Mouse (Mus musculus) CD8-positive naive resting alpha-beta T cell, adult 2 months (primary cell): ENCODE results near the gene Olfr68.
"Not testable (repeated sequence)": the region's sequence is repeated elsewhere in the genome, so short reads cannot be mapped to it uniquely, and the experiment has no call there.

Source experiments
- DNase-seq, 2 experiments: peaks; one replicate each; pipeline ENCODE4 v3.0.0; 2022; ENCODE audit warnings: low read depth in 2 of 2, low spot score in 2 of 2

Gene Olfr68

GRCm38 (mm10) chr7:103779598-103779997, at the start of gene Olfr68:
Gene Olfr68, minus strand, starts transcription at chr7:103779698.
- DNase-seq, result no peak

DNA sequence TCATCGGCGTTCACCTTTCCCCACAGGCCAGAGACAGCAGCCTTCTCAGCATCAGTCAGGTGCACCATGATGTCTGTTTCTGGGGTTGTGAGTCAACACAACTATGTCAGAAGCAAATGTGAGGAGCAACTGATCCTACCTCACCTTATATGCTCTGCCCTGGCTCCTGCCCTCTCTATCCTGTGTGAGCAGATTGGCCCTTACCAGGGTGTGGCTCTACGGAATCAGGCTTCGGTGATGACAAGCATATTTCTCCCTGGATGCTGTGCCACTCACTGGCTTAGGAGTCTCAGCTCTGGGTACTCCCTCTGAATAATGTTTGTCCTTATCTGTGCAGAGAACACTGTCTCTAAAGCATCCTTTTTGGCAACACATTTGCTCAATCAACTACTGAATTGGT, 48.3 kb upstream of the Olfr68 start, which contains the start of gene Hbb-bs:
Gene Hbb-bs (minus strand): TSS at position 289 of the 400 bp plus-strand sequence.
- DNase-seq, result no peak

GRCm38 (mm10) chr7:103827139-103827538, 47.6 kb upstream of the Olfr68 start:
- not testable (repeated sequence) for DNase-seq

- no peak for DNase-seq
These were observed 46.9 kb upstream of the Olfr68 start for GRCm38 (mm10) chr7:103826255-103826887.

- no peak for DNase-seq
These were observed 46.2 kb upstream of the Olfr68 start for GRCm38 (mm10) chr7:103825536-103826254.

DNA sequence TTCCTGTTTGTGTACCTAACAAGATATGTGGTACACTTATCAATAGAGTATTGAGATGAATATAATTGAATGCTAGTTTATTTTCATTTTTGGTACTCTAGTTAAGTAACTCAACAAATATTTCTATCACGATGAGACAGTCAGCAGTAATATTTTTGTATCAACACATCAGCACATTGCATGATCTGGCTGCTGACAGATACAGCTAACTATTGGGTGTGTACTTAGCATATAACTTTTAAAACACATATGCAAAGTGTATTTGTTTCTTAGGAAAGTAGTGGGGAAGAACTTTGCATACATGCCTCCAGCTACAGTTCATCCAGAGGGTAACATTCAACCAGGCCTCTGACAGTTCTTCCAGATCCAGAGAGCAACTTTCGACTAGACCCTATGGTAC, 45.1 kb upstream of the Olfr68 start:
- no peak for DNase-seq

DNA sequence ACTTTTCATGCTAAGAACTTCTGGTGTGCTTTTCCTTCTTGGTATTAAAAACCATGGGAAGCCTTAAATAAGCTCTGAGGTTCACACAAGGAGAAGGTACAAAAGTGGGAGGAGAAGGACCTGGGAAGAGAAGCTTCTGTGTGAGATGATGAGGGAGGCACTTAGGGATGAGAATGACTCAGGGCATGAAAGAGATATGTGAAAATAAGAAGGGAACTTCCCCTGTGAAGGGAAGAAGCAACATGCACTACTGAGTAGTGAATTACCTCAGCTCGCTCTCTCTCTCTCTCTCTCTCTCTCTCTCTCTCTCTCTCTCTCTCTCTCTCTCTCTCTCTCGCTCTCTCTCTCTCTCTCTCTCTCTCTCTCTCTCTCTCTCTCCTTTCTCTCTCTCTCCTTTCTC, 35.6 kb upstream of the Olfr68 start:
- DNase-seq, result not testable (repeated sequence)

DNA sequence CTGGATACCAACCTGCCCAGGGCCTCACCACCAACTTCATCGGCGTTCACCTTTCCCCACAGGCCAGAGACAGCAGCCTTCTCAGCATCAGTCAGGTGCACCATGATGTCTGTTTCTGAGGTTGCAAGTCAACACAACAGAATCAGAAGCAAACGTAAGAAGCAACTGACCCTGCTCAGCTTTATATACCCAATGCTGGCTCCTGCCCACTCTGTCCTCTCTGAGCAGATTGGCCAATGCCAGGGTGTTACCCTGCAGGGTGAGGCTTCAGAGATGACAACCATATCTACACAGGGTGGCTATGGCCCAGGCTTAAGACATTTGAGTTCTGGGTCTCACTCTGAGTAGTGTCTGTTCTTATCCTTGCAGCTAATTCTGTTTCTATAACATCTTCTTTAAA, 34.3 kb upstream of the Olfr68 start, which contains the start of gene Hbb-bt:
Gene Hbb-bt (minus strand): TSS at position 231 of the 400 bp plus-strand sequence.
- no peak for DNase-seq

DNA sequence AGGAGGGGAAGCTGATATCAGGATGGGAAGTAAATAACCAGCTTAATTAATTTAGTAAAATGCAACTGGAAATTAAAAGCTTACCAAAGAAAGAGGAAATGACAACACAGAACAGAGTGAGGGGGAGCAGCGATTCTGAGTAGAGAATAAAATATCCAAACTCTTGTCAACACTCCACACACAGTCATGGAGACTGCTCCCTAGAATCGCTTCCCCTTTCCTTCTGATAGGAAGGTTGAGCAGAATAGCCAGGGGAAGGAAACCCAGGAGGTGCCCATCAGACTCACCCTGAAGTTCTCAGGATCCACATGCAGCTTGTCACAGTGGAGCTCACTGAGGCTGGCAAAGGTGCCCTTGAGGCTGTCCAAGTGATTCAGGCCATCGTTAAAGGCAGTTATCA, 33.7 kb upstream of the Olfr68 start:
- not testable (repeated sequence) for DNase-seq

DNA sequence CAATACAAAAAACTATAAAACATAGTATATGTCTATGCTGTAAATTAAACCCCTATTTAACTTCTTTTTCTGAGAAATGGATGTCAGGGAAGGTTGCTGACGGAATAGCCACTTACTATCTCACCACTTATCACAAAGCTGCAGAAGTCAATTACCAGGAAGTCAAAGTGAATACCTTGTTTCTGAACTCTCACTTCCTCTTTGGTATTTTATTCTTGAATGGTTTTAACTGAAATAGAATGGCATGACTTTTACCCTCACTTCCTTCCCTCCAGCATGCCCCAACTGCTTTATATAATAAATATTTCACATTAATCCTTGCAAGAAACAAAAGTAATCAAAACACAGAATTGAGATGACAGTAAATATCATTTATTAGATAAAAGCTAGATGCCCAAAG, 32.7 kb upstream of the Olfr68 start:
- DNase-seq, result no peak

- DNase-seq, result no peak
These were observed 31.8 kb upstream of the Olfr68 start for GRCm38 (mm10) chr7:103811223-103811845.

- no peak for DNase-seq
These were observed 31.2 kb upstream of the Olfr68 start for GRCm38 (mm10) chr7:103810746-103811145.

DNA sequence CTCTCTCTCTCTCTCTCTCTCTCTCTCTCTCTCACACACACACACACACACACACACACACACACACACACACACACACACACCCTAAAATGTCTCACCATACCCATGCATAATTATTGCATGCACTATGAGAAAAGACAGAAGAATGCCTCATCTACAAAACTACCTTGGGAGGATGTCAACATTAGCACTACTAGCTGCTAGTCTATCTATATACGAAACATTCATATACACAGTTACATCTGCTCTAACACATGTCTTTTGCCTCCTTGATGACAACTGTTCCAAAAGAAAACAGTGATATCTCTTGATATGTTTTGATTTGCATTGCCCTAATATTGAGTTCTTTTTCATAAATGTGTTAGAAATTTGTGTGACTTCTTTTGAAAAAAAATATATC, 30.8 kb upstream of the Olfr68 start:
- DNase-seq, result no peak

- no peak for DNase-seq
These were observed 30.3 kb upstream of the Olfr68 start for GRCm38 (mm10) chr7:103809801-103810155.

DNA sequence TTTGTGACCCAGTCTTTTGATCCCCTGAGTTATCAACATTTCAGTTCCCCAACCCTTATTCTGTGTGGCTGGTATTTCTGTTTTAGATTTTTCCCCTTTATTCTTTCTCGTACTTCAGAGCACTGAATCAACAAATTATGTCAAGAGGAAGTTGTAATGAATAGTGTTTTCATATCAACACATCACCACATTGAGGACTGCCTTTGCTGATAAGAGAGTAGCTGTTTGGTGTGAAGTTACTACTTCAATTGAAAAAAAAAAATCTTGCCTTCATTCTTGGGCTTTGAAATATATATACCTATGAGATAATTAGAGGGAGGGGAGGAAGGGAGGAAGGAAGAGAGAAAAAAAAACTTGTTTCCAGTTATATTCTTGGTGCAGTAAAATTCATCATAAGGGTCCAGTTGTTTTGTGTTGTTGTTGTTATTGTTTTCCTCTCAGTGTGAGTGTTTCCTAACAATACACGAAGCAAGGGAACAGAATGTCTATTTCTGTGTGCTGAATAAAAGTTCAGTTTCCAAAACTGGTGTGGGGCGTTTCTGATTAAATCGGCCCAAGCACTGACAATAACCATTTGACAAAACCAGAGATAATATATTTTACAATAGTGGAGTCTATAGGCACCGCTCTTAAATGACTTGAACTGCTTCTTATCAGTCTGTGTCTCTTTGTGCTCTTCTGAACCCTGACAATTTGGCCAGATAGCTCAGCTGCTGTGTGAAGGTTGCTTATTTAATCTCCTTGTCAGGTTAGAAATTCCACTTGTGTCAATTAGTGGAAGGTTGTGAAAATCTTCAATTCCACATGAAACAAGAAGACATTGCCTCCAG, 29.7 kb upstream of the Olfr68 start:
- DNase-seq, result no peak

DNA sequence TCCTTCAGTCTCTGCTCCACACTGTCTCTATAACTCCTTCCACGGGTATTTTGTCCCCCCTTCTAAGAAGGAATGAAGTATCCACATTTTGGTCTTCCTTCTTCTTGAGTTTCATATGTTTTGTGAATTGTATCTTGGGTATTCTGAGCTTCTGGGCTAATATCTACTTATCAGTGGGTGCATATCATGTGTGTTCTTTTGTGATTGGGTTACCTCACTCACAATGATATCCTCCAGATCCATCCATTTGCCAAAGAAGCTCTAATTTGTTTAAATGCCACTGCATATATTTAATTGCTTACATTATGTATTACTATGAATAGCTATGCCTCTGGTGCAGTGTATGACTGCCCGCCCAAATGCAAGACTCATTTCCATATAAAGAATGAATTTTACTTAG, 28.6 kb upstream of the Olfr68 start:
- not testable (repeated sequence) for DNase-seq

DNA sequence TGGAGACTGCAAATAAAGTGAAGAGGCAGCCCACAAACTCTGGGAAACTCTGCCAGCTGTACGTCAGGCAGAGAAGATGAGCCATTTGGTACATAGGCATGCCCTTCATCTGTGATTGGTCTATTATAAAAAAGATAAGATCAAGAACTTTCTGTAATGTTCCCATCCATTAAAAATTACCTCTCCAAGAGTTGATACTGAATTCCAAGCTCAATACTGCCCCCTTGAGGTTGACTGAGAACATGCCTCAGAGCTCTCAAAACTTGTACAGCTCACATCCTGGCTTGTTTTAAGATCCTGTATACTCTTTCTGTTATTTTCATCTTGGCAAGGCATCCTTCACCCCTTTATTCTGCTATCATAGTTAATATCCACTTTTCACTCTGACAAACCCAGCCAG, 27.4 kb upstream of the Olfr68 start:
- DNase-seq, result peak in 1 of 2 experiments; percentile 0

- DNase-seq, result no peak
These were observed 13.3 kb upstream of the Olfr68 start for GRCm38 (mm10) chr7:103792669-103793388.

GRCm38 (mm10) chr7:103791721-103792120, 12.2 kb upstream of the Olfr68 start, which contains the start of gene Olfr67:
Gene Olfr67, minus strand, starts transcription at chr7:103791821.
- DNase-seq, result no peak

DNA sequence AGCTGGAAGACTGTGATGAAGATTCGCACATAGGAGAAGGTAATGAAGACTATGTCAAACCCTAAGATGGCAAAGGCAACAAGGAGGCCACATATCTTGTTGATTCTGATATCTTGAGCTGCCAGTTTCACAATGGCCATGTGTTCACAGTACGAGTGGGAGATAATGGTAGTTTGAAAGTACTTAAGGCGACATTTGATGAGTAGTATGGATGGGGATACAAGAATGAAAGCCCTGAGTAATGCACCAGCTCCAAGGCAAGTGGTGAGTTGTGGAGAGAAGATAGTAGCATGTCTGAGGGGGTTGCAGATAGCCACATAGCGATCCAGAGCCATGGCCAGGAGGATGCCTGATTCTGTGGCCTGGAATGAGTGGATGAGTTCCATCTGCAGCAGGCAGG, 1.8 kb downstream of the Olfr68 start:
- not testable (repeated sequence) for DNase-seq

- DNase-seq, result no peak
These were observed 8.0 kb downstream of the Olfr68 start, which contains the start of gene Olfr69 for GRCm38 (mm10) chr7:103771494-103771893. Gene Olfr69, minus strand, starts transcription at chr7:103771594.
